Comparison of ENCODE assay signal across 18 mouse cellular contexts in genomic region chr17:46274465-46274864, GRCm38 (mm10). TPM values are rescaled to one million over a fixed set of nuclear protein-coding genes. Genes with fewer than 3 reads are reported as not detected.
DNase-seq lines count a peak whose midpoint lies in the region; ATAC-seq and TF ChIP-seq lines count a peak whose summit lies in the region.
"Had no signal": no experiment of that assay in that cellular context is flagged by ENCODE, and none has a peak within 500 bp of the region (broad histone marks: within the 10 kb centered on the region; RNA-seq: fewer than 3 reads in every experiment).

No protein-coding gene starts in this region.

- H3K36me3 ChIP-seq in heart, embryonic 11.5 days (ENCODE audit: control insufficient read depth, insufficient read depth, low read length), result peaks cover 7% of the 10 kb centered on the region; the same call in 1 of the 2 replicates
- H3K36me3 ChIP-seq in midbrain, postnatal 0 days (ENCODE audit: insufficient read depth, low read length), result peaks cover 9% of the 10 kb centered on the region; the same call in 1 of the 2 replicates
- peaks cover 46% of the 10 kb centered on the region for H3K36me3 ChIP-seq in midbrain, embryonic 13.5 days
- H3K36me3 ChIP-seq in embryonic facial prominence, embryonic 13.5 days, result peaks cover 53% of the 10 kb centered on the region
- peaks cover 4% of the 10 kb centered on the region; the same call in 1 of the 2 replicates for H3K36me3 ChIP-seq in stomach, embryonic 16.5 days (ENCODE audit: control insufficient read depth, insufficient read depth, low read length)
- peaks cover 50% of the 10 kb centered on the region for H3K36me3 ChIP-seq in hindbrain, embryonic 12.5 days

- peaks cover 21% of the 10 kb centered on the region for H3K4me1 ChIP-seq in heart, embryonic 11.5 days (ENCODE audit: control insufficient read depth, insufficient read depth, low read length)
- no peaks in the 10 kb centered on the region for H3K4me1 ChIP-seq in midbrain, postnatal 0 days (ENCODE audit: insufficient read depth, low read length)
- H3K4me1 ChIP-seq in midbrain, embryonic 13.5 days (replicated peaks), result no peaks in the 10 kb centered on the region
- H3K4me1 ChIP-seq in embryonic facial prominence, embryonic 13.5 days, result peaks cover 84% of the 10 kb centered on the region
- peaks cover 8% of the 10 kb centered on the region for H3K4me1 ChIP-seq in stomach, embryonic 16.5 days (ENCODE audit: control insufficient read depth, insufficient read depth, low read length)
- peaks cover 4% of the 10 kb centered on the region; the same call in 1 of the 2 replicates for H3K4me1 ChIP-seq in hindbrain, embryonic 12.5 days
- H3K4me1 ChIP-seq: midbrain, embryonic 10.5 days had no signal

- ATAC-seq in heart, embryonic 11.5 days (replicated peaks; ENCODE audit: insufficient number of reproducible peaks, low FRiP score, low TSS enrichment), result no peak
- no peak for ATAC-seq in midbrain, postnatal 0 days (ENCODE audit: low FRiP score)
- ATAC-seq in midbrain, embryonic 13.5 days, result no peak
- no peak for ATAC-seq in embryonic facial prominence, embryonic 13.5 days (ENCODE audit: insufficient number of reproducible peaks, insufficient read depth, low FRiP score, low TSS enrichment, low read depth)
- ATAC-seq in stomach, embryonic 16.5 days (ENCODE audit: insufficient read depth, low FRiP score), result no peak
- ATAC-seq in hindbrain, embryonic 12.5 days (ENCODE audit: low FRiP score), result no peak
- ATAC-seq: hindbrain, postnatal 0 days had no signal

- no peak for TF ChIP-seq CTCF in midbrain, postnatal 0 days (IDR thresholded peaks at IDR 0.05)

- H3K9me3 ChIP-seq in heart, embryonic 11.5 days (replicated peaks; ENCODE audit: control insufficient read depth, low read length), result no peaks in the 10 kb centered on the region
- no peaks in the 10 kb centered on the region for H3K9me3 ChIP-seq in midbrain, postnatal 0 days (ENCODE audit: low read length)
- no peaks in the 10 kb centered on the region for H3K9me3 ChIP-seq in midbrain, embryonic 13.5 days
- no peaks in the 10 kb centered on the region for H3K9me3 ChIP-seq in embryonic facial prominence, embryonic 13.5 days
- H3K9me3 ChIP-seq in stomach, embryonic 16.5 days (replicated peaks; ENCODE audit: control insufficient read depth, low read length), result no peaks in the 10 kb centered on the region
- H3K9me3 ChIP-seq in hindbrain, embryonic 12.5 days (replicated peaks), result no peaks in the 10 kb centered on the region
- H3K9me3 ChIP-seq: lung, embryonic 15.5 days; midbrain, embryonic 10.5 days had no signal

- H3K4me2 ChIP-seq in heart, embryonic 11.5 days, result no peak overlapping the region
- H3K4me2 ChIP-seq in midbrain, postnatal 0 days (ENCODE audit: low read depth, low read length, poor library complexity, severe bottlenecking), result no peak overlapping the region
- no peak overlapping the region for H3K4me2 ChIP-seq in midbrain, embryonic 13.5 days (replicated peaks)
- 0 out of 2 replicates have a peak overlapping the region, but pooled peaks have one; percentile 10 for H3K4me2 ChIP-seq in embryonic facial prominence, embryonic 13.5 days
- H3K4me2 ChIP-seq in stomach, embryonic 16.5 days (ENCODE audit: low read depth, low read length), result no peak overlapping the region
- H3K4me2 ChIP-seq in hindbrain, embryonic 12.5 days (replicated peaks), result no peak overlapping the region
- H3K4me2 ChIP-seq: liver, embryonic 11.5 days; lung, embryonic 15.5 days had no signal

- H3K27ac ChIP-seq in heart, embryonic 11.5 days (ENCODE audit: low read depth, low read length), result peak overlapping the region; percentile 22; the same call in 1 of the 2 replicates
- no peak overlapping the region for H3K27ac ChIP-seq in midbrain, postnatal 0 days (ENCODE audit: low read depth, low read length)
- H3K27ac ChIP-seq in midbrain, embryonic 13.5 days, result no peak overlapping the region
- H3K27ac ChIP-seq in embryonic facial prominence, embryonic 13.5 days, result peak overlapping the region; percentile 77
- H3K27ac ChIP-seq in stomach, embryonic 16.5 days (ENCODE audit: low read length), result peak overlapping the region; percentile 21; the same call in 1 of the 2 replicates
- H3K27ac ChIP-seq in hindbrain, embryonic 12.5 days, result no peak overlapping the region
- H3K27ac ChIP-seq: hindbrain, postnatal 0 days; lung, embryonic 15.5 days; midbrain, embryonic 10.5 days had no signal

- H3K4me3 ChIP-seq in heart, embryonic 11.5 days (ENCODE audit: low read depth, low read length), result no peak overlapping the region
- no peak overlapping the region for H3K4me3 ChIP-seq in midbrain, postnatal 0 days (ENCODE audit: low read depth, low read length)
- H3K4me3 ChIP-seq in midbrain, embryonic 13.5 days (replicated peaks), result no peak overlapping the region
- H3K4me3 ChIP-seq in embryonic facial prominence, embryonic 13.5 days, result no peak overlapping the region
- no peak overlapping the region for H3K4me3 ChIP-seq in stomach, embryonic 16.5 days (replicated peaks; ENCODE audit: low read length)
- no peak overlapping the region for H3K4me3 ChIP-seq in hindbrain, embryonic 12.5 days
- H3K4me3 ChIP-seq: lung, embryonic 15.5 days; midbrain, embryonic 10.5 days had no signal

- no peaks in the 10 kb centered on the region for H3K27me3 ChIP-seq in heart, embryonic 11.5 days (ENCODE audit: control insufficient read depth, insufficient read depth, low read length)
- H3K27me3 ChIP-seq in midbrain, postnatal 0 days (ENCODE audit: insufficient read depth, low read length), result no peaks in the 10 kb centered on the region
- H3K27me3 ChIP-seq in midbrain, embryonic 13.5 days, result no peaks in the 10 kb centered on the region
- H3K27me3 ChIP-seq in embryonic facial prominence, embryonic 13.5 days, result no peaks in the 10 kb centered on the region
- no peaks in the 10 kb centered on the region for H3K27me3 ChIP-seq in stomach, embryonic 16.5 days (ENCODE audit: control insufficient read depth, insufficient read depth, low read length)
- no peaks in the 10 kb centered on the region for H3K27me3 ChIP-seq in hindbrain, embryonic 12.5 days
- H3K27me3 ChIP-seq: CH12.LX; lung, embryonic 15.5 days; Patski had no signal

- H3K9ac ChIP-seq in heart, embryonic 11.5 days (ENCODE audit: low read depth, low read length), result peak overlapping the region; percentile 11; the same call in 1 of the 2 replicates
- 0 out of 2 replicates have a peak overlapping the region, but pooled peaks have one; percentile 19 for H3K9ac ChIP-seq in midbrain, postnatal 0 days (replicated peaks; ENCODE audit: low read length, poor library complexity, severe bottlenecking)
- no peak overlapping the region for H3K9ac ChIP-seq in midbrain, embryonic 13.5 days (replicated peaks)
- peak overlapping the region; percentile 54 for H3K9ac ChIP-seq in embryonic facial prominence, embryonic 13.5 days
- no peak overlapping the region for H3K9ac ChIP-seq in stomach, embryonic 16.5 days (ENCODE audit: low read length)
- H3K9ac ChIP-seq in hindbrain, embryonic 12.5 days, result no peak overlapping the region
- H3K9ac ChIP-seq: lung, embryonic 15.5 days had no signal

- 66% methylated on average over 6 of the region's 6 CpGs for WGBS in heart, embryonic 11.5 days (ENCODE audit: insufficient replicate concordance)
- 81% methylated on average over 6 of the region's 6 CpGs for whole genome bisulfite sequencing in midbrain, postnatal 0 days
- WGBS in midbrain, embryonic 13.5 days, result 81% methylated on average over 6 of the region's 6 CpGs
- WGBS in embryonic facial prominence, embryonic 13.5 days, result 33% methylated on average over 6 of the region's 6 CpGs
- 71% methylated on average over 6 of the region's 6 CpGs for WGBS in stomach, embryonic 16.5 days
- WGBS in hindbrain, embryonic 12.5 days, result 70% methylated on average over 6 of the region's 6 CpGs

- DNase-seq in heart, adult 18-20 months, result no peak
- no peak for DNase-seq in midbrain, postnatal 0 days (ENCODE audit: low spot score)
- DNase-seq in thymus, postnatal 4 days, result no peak
- DNase-seq: cerebellum, adult 11-12 months; kidney, adult 9 months; right cerebral cortex, postnatal 4 days had no signal

RNA-seq across cellular contexts. Expression of gene Tjap1, which starts 8.4 kb away (rescaled TPM):
- 36.8 and 37.0 TPM in 2 replicates for polyA plus RNA-seq in heart, embryonic 11.5 days (2014; fragmentation: Nextera tagmentation; extraction: Ambion mirVana)
- 10 to 100 TPM; 29.7 to 29.9 TPM for total RNA-seq in heart, adult 18-20 months (2021)
- 22.0 and 31.7 TPM in 2 replicates for total RNA-seq in midbrain, postnatal 0 days (2014; rRNA removed)
- polyA plus RNA-seq in midbrain, postnatal 0 days (2015; fragmentation: Nextera tagmentation; extraction: Ambion mirVana), result 18.6 and 19.5 TPM in 2 replicates
- polyA plus RNA-seq in midbrain, embryonic 13.5 days (2015; fragmentation: Nextera tagmentation; extraction: Ambion mirVana), result 31.3 and 37.2 TPM in 2 replicates
- 55.6 and 57.9 TPM in 2 replicates for polyA plus RNA-seq in embryonic facial prominence, embryonic 13.5 days (2015; fragmentation: Nextera tagmentation; extraction: Ambion mirVana)
- polyA plus RNA-seq in stomach, embryonic 16.5 days (2015; fragmentation: Nextera tagmentation; extraction: Ambion mirVana), result 36.8 and 38.9 TPM in 2 replicates
- polyA plus RNA-seq in hindbrain, embryonic 12.5 days (2016; fragmentation: Nextera tagmentation; extraction: Ambion mirVana), result 50.0 and 54.1 TPM in 2 replicates

RNA-seq across cellular contexts. Expression of gene Lrrc73, which starts 21.1 kb away (rescaled TPM):
- 0.70 and 0.79 TPM in 2 replicates for polyA plus RNA-seq in heart, embryonic 11.5 days (2014; fragmentation: Nextera tagmentation; extraction: Ambion mirVana)
- under 1 TPM; 0.18 to 0.37 TPM for total RNA-seq in heart, adult 18-20 months (2021)
- 43.1 and 61.3 TPM in 2 replicates for total RNA-seq in midbrain, postnatal 0 days (2014; rRNA removed)
- polyA plus RNA-seq in midbrain, postnatal 0 days (2015; fragmentation: Nextera tagmentation; extraction: Ambion mirVana), result 32.8 and 33.0 TPM in 2 replicates
- polyA plus RNA-seq in midbrain, embryonic 13.5 days (2015; fragmentation: Nextera tagmentation; extraction: Ambion mirVana), result 7.5 and 8.2 TPM in 2 replicates
- 1.4 and 1.9 TPM in 2 replicates for polyA plus RNA-seq in embryonic facial prominence, embryonic 13.5 days (2015; fragmentation: Nextera tagmentation; extraction: Ambion mirVana)
- polyA plus RNA-seq in stomach, embryonic 16.5 days (2015; fragmentation: Nextera tagmentation; extraction: Ambion mirVana), result 0.45 and 0.48 TPM in 2 replicates
- polyA plus RNA-seq in hindbrain, embryonic 12.5 days (2016; fragmentation: Nextera tagmentation; extraction: Ambion mirVana), result 3.9 and 4.1 TPM in 2 replicates
- total RNA-seq: gastrocnemius, adult 8-10 months had no signal

RNA-seq across cellular contexts. Expression of gene Dlk2, which starts 22.8 kb away (rescaled TPM):
- 0.27 TPM in 1 of 2 replicates, not detected in the other for polyA plus RNA-seq in heart, embryonic 11.5 days (2014; fragmentation: Nextera tagmentation; extraction: Ambion mirVana)
- under 1 TPM; 0.20 to 0.21 TPM for total RNA-seq in heart, adult 18-20 months (2021)
- 60.1 and 66.8 TPM in 2 replicates for total RNA-seq in midbrain, postnatal 0 days (2014; rRNA removed)
- 22.9 and 28.0 TPM in 2 replicates for polyA plus RNA-seq in midbrain, postnatal 0 days (2015; fragmentation: Nextera tagmentation; extraction: Ambion mirVana)
- polyA plus RNA-seq in midbrain, embryonic 13.5 days (2015; fragmentation: Nextera tagmentation; extraction: Ambion mirVana), result 7.3 and 7.5 TPM in 2 replicates
- polyA plus RNA-seq in embryonic facial prominence, embryonic 13.5 days (2015; fragmentation: Nextera tagmentation; extraction: Ambion mirVana), result 7.8 and 8.6 TPM in 2 replicates
- polyA plus RNA-seq in stomach, embryonic 16.5 days (2015; fragmentation: Nextera tagmentation; extraction: Ambion mirVana), result 6.7 and 8.8 TPM in 2 replicates
- 2.9 and 3.1 TPM in 2 replicates for polyA plus RNA-seq in hindbrain, embryonic 12.5 days (2016; fragmentation: Nextera tagmentation; extraction: Ambion mirVana)

RNA-seq across cellular contexts. Expression of gene Yipf3, which starts 26.6 kb away (rescaled TPM):
- polyA plus RNA-seq in heart, embryonic 11.5 days (2014; fragmentation: Nextera tagmentation; extraction: Ambion mirVana), result 77.8 and 83.0 TPM in 2 replicates
- total RNA-seq in heart, adult 18-20 months (2021), result 10 to 100 TPM; 73.6 to 77.5 TPM
- total RNA-seq in midbrain, postnatal 0 days (2014; rRNA removed), result 18.9 and 24.8 TPM in 2 replicates
- 70.6 and 77.4 TPM in 2 replicates for polyA plus RNA-seq in midbrain, postnatal 0 days (2015; fragmentation: Nextera tagmentation; extraction: Ambion mirVana)
- polyA plus RNA-seq in midbrain, embryonic 13.5 days (2015; fragmentation: Nextera tagmentation; extraction: Ambion mirVana), result 87.3 and 91.6 TPM in 2 replicates
- polyA plus RNA-seq in embryonic facial prominence, embryonic 13.5 days (2015; fragmentation: Nextera tagmentation; extraction: Ambion mirVana), result 82.8 and 95.7 TPM in 2 replicates
- 111 and 120 TPM in 2 replicates for polyA plus RNA-seq in stomach, embryonic 16.5 days (2015; fragmentation: Nextera tagmentation; extraction: Ambion mirVana)
- 77.2 and 83.8 TPM in 2 replicates for polyA plus RNA-seq in hindbrain, embryonic 12.5 days (2016; fragmentation: Nextera tagmentation; extraction: Ambion mirVana)

RNA-seq across cellular contexts. Expression of gene Polr1c, which starts 26.6 kb away (rescaled TPM):
- polyA plus RNA-seq in heart, embryonic 11.5 days (2014; fragmentation: Nextera tagmentation; extraction: Ambion mirVana), result 56.0 and 56.1 TPM in 2 replicates
- total RNA-seq in heart, adult 18-20 months (2021), result 10 to 100 TPM; 24.5 to 27.2 TPM
- 54.1 and 54.7 TPM in 2 replicates for total RNA-seq in midbrain, postnatal 0 days (2014; rRNA removed)
- polyA plus RNA-seq in midbrain, postnatal 0 days (2015; fragmentation: Nextera tagmentation; extraction: Ambion mirVana), result 55.5 and 59.2 TPM in 2 replicates
- 92.8 and 99.0 TPM in 2 replicates for polyA plus RNA-seq in midbrain, embryonic 13.5 days (2015; fragmentation: Nextera tagmentation; extraction: Ambion mirVana)
- polyA plus RNA-seq in embryonic facial prominence, embryonic 13.5 days (2015; fragmentation: Nextera tagmentation; extraction: Ambion mirVana), result 103 and 104 TPM in 2 replicates
- 67.9 and 72.6 TPM in 2 replicates for polyA plus RNA-seq in stomach, embryonic 16.5 days (2015; fragmentation: Nextera tagmentation; extraction: Ambion mirVana)
- 76.1 and 91.8 TPM in 2 replicates for polyA plus RNA-seq in hindbrain, embryonic 12.5 days (2016; fragmentation: Nextera tagmentation; extraction: Ambion mirVana)

Comparison
In these comparisons a context has a peak if more than half of its experiments do, and no peak if none do; other contexts are left out.
1. H3K9ac ChIP-seq: peak in heart, embryonic 11.5 days (single experiment), midbrain, postnatal 0 days (single experiment) and embryonic facial prominence, embryonic 13.5 days (single experiment); none in midbrain, embryonic 13.5 days (single experiment), stomach, embryonic 16.5 days (single experiment) and hindbrain, embryonic 12.5 days (single experiment).
2. H3K27ac ChIP-seq: peak in heart, embryonic 11.5 days (single experiment), embryonic facial prominence, embryonic 13.5 days (single experiment) and stomach, embryonic 16.5 days (single experiment); none in midbrain, postnatal 0 days (single experiment), midbrain, embryonic 13.5 days (single experiment) and hindbrain, embryonic 12.5 days (single experiment).